16 mouse cellular contexts compared by ENCODE assay signal in genomic region chr2:124673117-124673516, GRCm38 (mm10).
"Had no signal": no experiment of that assay in that cellular context is flagged by ENCODE, and none has a peak within 500 bp of the region (broad histone marks: within the 10 kb centered on the region; RNA-seq: fewer than 3 reads in every experiment).

No protein-coding gene starts in this region.

- H3K9me3 ChIP-seq: neural tube, embryonic 13.5 days; neural tube, embryonic 15.5 days; stomach, embryonic 15.5 days had no signal

- H3K4me3 ChIP-seq: neural tube, embryonic 13.5 days; neural tube, embryonic 15.5 days; stomach, embryonic 15.5 days had no signal

- H3K36me3 ChIP-seq: neural tube, embryonic 13.5 days; neural tube, embryonic 15.5 days; stomach, embryonic 15.5 days had no signal

- H3K9ac ChIP-seq: neural tube, embryonic 13.5 days; neural tube, embryonic 15.5 days; stomach, embryonic 15.5 days had no signal

- H3K4me2 ChIP-seq: neural tube, embryonic 13.5 days; neural tube, embryonic 15.5 days; stomach, embryonic 15.5 days had no signal

- H3K27ac ChIP-seq: neural tube, embryonic 13.5 days; neural tube, embryonic 15.5 days; stomach, embryonic 15.5 days; stomach, postnatal 0 days had no signal

- DNase-seq: retina, postnatal 1 day; right cerebral cortex, adult 18-20 months; right cerebral cortex, postnatal 14 days; right cerebral cortex, postnatal 25 days; right cerebral cortex, postnatal 4 days; spleen, adult 18-20 months; thymus, adult 18-20 months; thymus, adult 2 months; thymus, postnatal 14 days; thymus, postnatal 25 days; thymus, postnatal 36 days; thymus, postnatal 4 days had no signal

- H3K4me1 ChIP-seq: neural tube, embryonic 13.5 days; neural tube, embryonic 15.5 days; stomach, embryonic 15.5 days had no signal

- H3K27me3 ChIP-seq: neural tube, embryonic 13.5 days; neural tube, embryonic 15.5 days; stomach, embryonic 15.5 days had no signal
